Mouse (Mus musculus) layer of hippocampus, postnatal 36 days (tissue): ENCODE measurements around the gene Gba2. TPM values are rescaled to one million over a fixed set of nuclear protein-coding genes. Genes with fewer than 3 reads are reported as not detected.

Experiments used
- DNase-seq, 2 experiments: peaks; one replicate each; pipeline ENCODE4 v3.0.0; 2022
- total RNA-seq, 2 experiments: library from RNA; stranded (reverse); gene quantifications; 2 replicates each; pipeline ENCODE4 v1.2.3; 2021

Gba2 gene
- total RNA-seq, 2 experiments from 2014 or later = 58.8 to 59.6 TPM

DNA sequence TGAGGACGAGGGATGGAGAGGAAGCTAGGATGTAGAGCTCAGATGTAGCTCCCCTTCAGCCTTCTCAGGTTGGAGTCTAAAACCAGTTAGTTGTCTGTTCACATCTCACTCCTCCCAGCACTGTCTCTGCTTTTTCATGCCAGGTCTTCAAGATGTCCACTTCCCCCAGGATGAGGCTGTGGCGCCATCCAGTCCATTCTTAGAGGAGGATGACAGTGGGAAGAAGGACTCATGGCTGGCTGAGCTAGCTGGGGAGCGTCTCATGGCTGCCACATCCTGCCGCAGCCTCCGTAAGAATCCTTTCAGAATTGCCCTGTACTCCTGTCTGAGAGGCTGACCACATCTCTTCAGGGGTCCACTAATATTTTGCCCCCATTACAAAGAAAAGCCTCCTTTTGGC lies 2.0 kb upstream of the Gba2 start:
- no peak for DNase-seq

DNA sequence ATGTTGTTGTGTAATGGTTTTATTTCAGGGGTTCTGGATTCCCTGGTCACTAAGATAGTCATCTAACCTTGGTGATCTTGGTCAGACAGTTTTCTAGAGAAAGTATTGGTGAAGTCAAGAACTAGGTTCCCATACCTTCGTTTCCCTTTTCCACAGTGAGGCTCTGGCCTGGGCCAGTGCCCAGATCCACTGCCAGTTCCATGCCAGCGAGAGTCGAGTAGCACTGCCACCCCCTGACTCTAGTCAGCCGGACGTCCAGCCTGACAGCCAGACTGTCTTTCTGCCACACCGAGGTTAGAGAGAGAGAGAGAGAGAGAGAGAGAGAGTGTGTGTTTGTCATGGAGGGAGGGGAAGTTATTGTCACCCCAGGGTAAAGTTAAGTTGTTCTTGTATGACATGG lies 1.1 kb upstream of the Gba2 start:
- no peak for DNase-seq

DNA sequence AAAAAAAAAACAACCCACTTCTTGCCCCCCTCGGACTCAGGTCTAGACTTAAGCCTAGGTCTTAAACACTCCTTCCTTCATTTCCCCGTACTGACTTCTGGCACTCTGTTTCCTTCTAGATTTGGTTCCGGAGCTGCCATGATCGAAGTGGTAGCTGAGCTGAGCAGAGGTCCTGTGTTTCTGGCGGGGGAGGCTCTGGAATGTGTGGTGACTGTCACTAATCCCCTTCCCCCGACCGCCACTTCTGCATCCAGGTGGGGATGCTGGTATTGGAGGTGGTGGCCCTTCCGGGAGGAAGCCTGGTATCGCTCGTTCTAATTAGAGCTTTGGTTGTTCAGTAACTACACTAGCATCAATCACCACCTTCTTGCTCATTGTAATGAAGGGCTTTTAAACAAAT lies 583 bp upstream of the Gba2 start:
- DNase-seq = no peak

DNA sequence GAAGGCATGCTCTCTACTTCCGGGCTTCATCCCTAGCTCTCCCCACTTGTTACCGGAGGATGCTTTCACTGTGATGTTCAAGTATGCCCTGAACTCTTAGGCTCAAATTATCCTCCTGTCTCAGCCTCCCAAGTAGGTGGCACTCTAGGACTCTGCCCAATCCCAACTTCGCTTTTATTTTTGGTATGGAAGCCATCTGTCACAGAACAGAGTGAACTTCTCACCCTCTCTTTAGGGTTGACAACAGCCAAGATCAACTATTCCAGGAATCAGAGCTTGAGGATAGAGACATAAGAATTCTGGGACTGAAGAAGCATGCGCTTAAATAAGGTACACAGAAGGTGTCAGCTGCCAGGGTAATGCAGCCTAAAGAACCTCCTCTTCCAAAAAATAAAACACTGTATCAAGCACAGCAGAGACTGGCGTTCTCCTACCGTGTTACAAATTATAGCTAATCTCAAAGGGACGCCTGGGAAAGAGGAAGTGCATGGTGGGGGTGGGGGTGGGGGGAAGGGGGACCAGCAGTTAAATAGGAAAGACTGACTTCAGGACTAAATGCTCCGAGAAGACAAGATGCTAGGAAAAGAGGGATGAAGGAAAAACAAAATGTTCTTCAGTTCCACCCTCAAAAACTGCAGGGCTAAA lies 1.3 kb downstream of the Gba2 start:
- DNase-seq = no peak

DNA sequence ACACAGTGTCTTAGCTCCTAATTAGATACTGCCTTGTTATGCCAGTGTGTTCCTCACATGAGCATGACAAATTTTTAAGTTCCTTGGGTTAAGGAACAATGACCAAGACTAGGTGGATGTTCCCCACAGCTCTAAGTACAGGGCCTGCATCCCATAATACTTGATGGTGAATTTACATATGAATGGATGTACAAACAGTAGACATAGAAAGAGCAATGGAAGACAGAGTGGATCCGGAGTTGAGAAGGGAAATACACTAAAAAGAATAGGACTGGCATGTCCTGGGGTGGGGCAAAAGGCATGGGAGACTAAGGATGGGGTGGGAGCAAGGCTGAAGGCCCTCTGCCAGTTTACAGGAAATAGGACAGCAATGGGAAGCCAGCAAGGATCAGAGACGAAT lies 3.3 kb downstream of the Gba2 start:
- no peak for DNase-seq

DNA sequence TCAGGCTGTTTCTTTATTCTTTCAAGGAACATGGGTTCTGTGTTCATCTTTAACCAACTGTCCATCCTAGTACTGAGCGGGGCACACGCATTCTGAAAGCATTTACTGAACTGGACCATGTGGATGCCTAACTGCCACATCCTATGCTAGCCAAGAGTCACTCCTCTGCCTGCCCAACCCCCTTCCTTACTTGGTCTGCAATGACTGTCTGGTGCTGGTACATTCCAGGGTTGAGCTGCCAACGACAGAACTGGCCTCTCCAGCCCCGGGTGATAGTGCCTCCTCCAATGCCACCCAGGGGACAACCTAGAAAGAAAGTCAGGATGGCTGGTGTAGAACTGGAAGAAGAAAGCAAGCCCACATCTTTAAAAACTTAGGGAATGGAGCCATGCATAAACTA lies 5.1 kb downstream of the Gba2 start:
- no peak for DNase-seq

DNA sequence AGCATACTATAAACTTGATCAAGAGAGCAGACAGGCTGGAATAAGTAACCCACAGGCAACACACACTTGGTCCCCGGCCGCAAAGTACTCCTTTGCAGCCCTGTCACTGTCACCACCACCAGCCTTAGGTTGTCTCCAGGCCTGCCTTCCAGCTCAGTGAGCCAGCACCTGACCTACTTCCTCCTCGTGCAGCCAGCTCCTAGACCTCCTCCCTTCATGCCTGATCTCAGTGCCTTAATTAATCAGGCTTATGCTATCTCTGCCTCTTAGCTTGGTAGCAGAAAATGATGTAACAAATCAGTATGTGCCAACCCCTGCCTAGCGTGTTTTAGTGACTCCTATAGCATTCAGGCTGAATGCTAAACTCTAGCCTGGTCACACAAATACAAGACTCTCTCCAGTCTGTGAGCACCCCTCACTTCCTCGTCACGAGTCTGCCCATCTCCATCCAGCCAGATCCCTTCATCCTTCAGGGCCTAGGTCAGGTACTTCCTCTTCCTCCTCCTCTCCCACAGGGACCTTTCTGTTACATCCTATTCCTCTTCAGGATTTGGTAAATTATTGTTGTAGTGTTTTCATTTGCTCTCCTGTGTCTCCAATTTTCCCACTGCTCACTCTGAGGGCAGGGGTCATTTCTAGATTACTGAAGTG lies 7.2 kb downstream of the Gba2 start:
- no peak for DNase-seq

DNA sequence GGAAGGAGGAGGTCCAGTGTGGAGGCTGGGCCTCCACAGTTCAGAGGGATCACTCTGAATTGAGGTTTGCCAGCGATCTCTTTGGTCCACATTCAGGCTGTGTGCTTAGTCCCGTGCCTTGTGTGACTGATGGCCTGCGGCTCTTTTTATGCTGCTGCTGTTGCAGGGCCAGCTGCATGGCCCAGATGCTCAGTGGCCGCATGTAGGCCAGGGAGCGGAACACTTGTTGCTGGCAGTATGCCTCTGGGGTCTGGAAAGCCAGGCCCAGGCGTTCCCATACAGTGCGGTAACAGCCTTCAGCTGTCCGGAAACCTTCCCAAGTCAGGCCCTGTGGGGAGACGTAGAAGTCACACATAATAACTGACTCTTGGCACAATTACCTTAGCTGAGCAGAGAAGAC lies 11.5 kb downstream of the Gba2 start:
- no peak for DNase-seq

DNA sequence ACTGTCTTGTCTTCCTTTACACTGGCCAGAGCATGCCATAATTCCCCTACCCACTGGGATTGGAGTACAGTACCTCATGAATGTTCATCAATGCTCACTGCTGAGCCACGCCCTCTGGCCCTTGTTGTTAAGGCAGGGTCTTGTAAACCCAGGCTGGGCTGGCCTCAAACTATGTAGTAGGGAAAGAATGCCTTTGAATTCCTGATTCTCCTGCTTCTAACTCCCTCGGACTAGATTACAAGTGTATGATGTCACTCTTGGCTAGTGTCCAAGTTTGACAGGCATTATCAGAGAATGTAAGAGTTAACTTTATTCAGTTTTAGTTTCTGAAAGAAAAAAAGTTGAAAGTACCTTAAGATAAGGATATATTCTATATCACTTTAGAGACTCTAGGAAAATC lies 14.4 kb downstream of the Gba2 start:
- DNase-seq = no peak

DNA sequence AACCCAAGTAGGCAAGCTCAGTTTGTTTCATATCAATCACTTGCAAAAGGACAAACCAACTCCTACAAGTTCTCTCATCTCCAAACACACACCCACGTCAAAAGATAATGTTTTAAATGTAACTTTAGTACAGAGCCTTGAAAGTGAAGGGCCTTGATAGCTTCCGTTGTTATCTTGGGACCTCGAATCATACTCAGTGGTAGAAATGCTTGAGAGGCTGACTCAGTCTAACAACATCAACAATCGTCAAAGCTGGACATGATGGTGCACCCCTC lies 15.1 kb downstream of the Gba2 start:
- no peak for DNase-seq

DNA sequence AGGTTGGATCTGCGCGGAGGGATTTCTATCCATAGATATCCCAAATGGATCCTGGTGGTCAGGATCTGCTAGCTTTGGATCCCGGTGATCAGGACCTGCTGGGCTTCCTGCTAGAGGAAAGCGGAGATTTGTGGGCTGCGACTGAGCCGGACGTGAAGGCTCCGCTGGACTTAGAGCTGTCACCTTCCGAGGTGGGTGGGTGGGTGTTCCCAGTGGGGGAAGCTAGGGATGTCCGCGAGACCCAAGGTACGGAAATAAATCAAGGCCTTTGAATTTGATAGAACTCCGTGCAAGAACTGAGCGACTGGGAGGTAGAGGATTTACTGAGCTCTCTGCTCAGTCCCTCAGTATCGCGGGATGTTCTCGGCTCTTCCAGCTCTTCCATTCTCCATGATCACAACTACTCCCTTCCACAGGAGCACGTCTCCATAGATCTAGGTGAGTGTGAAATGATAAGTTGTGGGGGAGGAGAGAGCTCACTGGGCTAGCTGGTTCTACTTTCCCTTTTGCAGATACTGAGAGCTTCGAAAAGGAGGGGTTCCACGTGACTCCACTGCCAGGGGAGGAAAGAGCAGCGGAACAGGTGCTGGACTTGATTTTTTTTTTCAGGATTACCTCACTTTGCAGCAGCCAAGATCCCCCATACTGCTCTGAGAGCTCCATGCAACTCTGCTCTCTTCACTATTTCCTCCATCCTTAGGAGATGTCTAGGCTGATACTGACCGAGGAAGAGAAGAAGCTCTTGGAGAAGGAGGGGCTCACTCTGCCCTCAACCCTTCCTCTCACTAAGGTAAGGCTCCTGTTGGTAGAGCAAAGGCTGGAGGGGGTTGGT lies 15.7 kb downstream of the Gba2 start:
- no peak for DNase-seq

DNA sequence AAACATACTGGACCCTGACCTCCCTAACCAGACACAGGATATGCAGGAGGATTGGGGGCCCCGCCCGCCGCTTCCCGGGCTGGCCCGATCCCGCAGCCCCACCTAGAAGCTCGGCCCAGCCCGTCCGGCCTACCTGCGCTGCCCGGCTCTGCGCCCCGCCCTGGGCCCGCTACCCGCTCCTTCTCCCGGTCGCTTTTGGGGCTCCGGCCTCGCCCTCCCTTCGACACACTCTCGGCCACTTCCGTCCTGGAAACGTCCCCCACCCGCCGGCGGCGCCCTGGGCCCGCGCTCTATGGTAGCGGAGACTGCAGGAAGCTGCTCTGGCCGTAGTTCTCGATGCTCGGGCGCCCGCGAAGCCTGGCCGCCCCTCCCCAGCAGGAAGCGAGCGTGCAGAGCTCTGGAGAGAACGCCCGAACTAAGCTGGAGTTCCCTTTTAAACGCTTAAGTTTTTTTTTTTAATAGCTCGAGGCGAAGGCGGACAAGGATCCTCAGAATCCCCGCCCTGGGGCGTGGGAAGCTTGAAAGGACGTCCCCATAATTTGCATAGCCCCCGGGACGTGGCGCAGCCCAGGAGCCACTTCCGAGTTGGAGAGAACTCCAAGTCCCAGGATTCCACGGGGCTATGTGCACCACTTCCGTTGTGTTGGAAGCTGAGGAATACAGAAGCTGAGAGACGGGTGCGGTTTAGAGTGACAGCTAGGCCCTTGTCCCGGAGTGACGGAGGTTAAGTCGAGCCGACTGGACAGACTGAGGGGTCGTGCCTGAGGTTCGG lies 16.5 kb downstream of the Gba2 start, which contains the start of the genes Creb3 and Tln1:
Creb3 (plus strand) TSS at position 336 of the 772 bp plus-strand sequence.
Tln1 (minus strand) TSS at position 695 of the 772 bp plus-strand sequence.
- peak; percentile 96 to 97 for DNase-seq

DNA sequence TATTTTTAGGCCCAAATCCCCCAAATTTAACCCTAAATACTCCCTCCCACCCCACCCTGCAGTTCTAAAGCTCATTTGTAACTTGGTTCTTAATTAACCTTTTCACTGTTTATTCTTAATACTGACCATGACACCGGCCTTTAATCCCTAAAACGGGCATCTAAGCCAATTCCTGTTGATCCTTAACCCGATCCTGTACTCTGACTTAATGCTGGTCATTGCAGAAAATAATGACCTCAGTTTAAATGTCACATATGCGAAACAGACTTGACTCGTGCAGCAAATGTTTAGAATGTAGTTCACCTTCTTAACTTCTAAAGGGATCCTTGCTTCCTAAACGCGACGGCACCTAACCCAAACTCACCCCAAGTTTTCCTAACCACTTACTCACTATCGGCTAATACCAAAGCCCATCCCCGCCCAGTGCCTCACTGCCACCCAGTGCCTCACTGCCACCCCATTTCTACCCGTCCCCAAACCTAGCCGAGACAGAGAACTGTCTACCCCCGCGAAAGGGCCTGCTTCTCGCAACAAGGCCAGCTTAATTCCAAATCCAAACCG lies 17.2 kb downstream of the Gba2 start:
- no peak for DNase-seq

DNA sequence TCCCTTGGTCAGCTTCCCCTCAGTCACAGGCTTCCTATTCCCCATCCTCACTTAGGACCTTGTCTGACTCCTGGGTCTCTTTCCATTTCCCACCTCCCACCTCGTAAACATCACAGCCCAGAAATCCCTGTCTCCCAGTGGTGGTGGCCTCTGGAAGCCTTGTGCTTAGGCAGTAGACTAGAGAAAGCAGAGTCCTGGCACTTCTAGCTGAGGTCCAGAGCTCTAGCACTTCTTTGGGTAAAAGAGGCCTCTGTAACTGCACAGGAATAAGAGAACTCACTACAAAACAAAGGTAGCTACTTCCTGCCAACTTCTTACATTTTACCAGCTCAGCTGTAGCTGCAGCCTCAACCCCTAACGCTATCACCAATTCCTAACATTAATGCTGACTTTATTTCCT lies 17.7 kb downstream of the Gba2 start:
- no peak for DNase-seq

DNA sequence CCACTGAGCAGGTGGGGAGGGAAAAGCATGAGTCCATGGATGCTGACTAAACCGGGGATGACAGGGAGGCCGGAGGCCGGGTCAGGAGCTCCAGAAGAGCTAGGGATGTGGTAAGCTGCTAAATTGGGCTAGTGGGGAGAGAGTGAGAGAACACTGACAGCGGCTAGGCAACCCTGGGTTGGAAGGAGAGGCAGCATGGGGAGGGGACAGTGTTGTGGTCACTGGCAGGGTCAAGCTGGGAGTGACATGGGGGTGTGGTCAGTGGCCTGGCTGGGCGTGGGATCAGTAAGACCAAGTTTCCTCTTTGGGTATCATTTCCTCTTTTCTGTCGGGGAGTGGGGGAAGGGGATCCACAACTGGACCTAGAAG lies 18.4 kb downstream of the Gba2 start:
- no peak for DNase-seq

DNA sequence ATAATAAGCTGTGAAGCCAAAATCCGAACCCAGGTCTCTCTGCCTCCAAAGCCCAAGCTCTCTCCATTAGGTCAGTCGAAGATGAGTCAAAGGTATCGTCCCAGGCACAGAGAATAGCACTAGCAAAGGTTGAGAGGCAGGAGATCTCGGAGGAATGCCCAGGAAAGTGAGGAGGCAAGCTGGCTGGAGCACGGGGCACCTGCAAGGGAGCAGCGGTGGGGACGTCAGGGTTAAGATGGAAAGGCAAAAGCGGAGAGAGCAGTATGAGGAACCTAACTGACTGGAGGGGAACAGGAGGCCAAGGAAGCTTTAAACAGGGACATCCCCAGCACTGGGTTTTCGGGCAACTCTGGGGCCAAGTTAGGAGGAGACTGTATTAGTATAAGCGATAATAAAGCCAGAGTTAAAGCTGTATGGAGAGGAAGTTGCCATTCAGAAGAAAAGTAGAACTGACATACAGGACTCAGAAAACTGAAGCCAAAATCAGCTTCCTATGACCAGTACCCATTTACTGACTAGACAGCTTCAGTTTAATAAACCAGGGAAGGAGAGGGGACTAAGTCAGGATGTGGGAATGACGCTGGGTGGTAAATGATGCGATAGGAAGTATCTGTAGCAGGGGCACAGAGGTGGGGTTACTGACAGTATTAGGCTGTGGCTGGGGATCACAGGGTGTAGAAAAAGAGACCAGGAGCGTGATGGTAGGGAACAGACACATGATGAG lies 19.0 kb downstream of the Gba2 start:
- no peak for DNase-seq

DNA sequence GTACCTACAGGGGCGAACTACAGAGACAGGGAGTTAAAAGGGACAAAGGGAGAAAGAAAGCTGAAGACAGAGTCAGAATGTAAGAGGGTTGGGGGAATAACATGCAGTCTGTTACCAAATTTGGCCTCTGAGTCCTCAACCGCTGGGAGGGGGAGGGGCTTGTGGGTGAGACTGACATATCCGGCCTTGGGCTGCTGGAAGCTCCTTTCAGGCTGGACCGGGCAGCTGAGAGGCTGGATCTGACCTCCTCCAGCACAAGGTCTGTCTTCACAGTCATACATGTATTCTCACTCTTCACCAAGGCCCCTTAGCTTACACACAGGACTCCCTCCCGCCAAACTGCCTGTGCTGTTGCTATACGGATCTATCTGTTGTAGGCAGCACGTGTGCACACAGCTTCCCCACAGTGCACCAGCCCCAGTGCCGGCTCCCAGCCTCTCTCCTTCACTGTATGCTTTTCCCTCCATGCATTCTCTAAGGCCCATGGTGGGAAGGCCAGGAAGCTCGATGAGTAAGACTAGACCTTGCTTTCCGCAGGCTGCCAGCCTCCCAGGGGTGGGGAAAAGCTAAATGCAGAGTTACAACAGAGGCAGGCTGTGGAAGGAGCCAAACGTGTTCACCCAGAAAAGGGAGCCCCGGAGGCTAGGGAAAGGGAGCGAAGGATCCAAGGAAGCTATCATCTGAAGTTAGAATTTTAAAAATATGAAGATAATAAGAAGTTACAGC lies 19.9 kb downstream of the Gba2 start:
- no peak for DNase-seq

DNA sequence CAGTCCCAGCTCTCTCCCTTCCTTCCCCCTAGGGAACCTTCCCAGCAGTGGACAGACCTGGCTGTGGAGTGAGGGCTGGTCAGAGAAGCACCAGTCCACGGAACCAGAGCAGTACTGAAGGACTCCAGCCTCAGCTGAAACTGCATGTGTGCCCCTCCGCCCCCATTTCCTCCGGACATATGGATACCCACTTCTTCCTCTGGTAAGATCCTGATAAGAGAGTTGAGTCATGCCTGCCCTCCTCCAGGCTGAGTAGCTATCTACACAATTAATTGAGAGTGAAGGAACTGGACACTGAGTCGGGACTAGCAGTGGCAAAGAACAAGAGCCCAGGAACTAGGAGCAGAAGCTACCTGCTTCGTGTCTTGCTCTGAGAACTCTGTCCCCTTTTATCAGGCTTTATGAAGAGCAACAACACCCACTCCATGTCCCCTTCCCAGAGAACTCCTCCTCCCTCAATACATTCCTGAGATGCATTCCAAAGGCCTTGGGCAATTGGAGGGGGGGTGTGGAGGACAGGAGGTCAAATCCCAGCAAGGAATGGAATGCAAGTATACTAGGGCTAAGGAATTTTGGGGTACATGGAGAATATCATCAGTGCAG lies 20.5 kb downstream of the Gba2 start:
- DNase-seq = no peak

DNA sequence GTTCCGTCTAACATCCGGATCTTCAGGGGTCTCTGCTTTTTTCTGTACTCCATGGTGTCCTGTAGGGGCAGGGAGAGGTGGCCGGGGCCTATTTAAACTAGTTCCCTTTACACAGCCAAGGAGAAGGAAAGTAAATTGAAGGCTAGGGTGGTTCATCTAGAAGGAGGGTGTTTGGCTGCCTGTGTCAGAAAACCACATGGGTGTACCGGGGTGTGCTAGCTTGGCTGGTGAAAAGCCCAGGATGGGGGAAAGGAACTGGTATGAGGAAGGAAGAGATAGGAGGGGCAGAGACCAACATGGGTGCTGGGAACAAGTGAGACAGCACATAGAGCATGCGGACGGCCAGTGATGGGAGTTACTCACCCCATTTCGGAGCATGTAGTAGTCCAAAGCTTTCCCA lies 22.7 kb downstream of the Gba2 start:
- no peak for DNase-seq

DNA sequence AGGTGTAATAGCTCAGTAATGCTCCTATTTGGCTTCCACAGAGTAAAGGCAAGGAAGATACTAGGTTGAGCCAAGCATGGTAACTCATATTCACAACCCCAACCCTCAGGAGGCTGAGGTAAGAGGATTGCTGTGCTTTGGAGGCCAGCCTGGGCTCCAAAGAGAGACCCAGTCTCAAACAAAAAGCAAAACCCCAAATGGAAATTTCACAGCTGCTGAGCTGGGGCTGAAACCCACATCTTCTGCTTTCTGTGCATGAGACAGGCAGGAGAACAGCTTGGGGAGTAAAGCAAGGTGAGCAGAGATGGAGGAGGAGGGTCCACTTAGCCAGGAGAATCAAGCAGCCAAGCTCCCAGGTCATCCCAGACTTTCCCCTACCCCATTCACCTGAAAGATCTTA lies 24.8 kb downstream of the Gba2 start:
- DNase-seq = no peak

DNA sequence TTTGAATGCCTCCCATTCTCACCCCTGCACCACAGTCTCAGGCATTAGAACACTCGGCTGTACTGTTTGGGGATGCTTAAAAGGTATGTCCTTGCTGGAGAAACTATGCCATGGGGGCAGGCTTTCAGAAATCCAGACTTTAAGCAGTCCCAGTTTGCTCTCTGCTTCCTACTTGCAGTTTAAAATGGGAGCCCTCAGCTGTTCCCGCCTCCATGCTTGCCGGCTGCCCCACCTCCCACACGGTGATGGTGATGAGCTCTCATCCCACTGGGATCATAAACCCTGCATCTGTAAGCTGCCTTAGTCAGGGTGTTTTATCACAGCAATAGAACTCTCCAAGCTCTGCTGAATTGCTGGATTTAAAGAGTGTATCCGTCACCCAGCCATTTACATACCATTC lies 26.2 kb downstream of the Gba2 start:
- no peak for DNase-seq
